Mouse (Mus musculus) embryonic facial prominence, embryonic 15.5 days (tissue): ENCODE results near the gene Vmp1. TPM values are rescaled to one million over a fixed set of nuclear protein-coding genes. Genes with fewer than 3 reads are reported as not detected.

ENCODE experiments used
- ATAC-seq: fragments of 200-750 bp; cut with Nextera tagmentation; 2 replicates; pipeline ENCODE4 v1.8.0; 2017; ENCODE audit warnings: low read depth, moderate TSS enrichment; ENCODE audit not compliant: insufficient number of reproducible peaks, low FRiP score, low TSS enrichment
- H3K27ac ChIP-seq: fragments of 300-500 bp; sonication (generic); replicated peaks from 2 replicates; pipeline ENCODE4 v1.5.1; 2015; ENCODE audit warnings: mild to moderate bottlenecking, inconsistent platforms
- H3K27me3 ChIP-seq: fragments of 300-500 bp; sonication (generic); 2 replicates; pipeline ENCODE4 v1.6.1; 2015; ENCODE audit warnings: inconsistent platforms
- H3K36me3 ChIP-seq: fragments of 300-500 bp; sonication (generic); 2 replicates; pipeline ENCODE4 v1.6.1; 2015; ENCODE audit warnings: mild to moderate bottlenecking, inconsistent platforms
- H3K4me1 ChIP-seq: fragments of 300-500 bp; sonication (generic); 2 replicates; pipeline ENCODE4 v1.6.1; 2015; ENCODE audit warnings: inconsistent platforms
- H3K4me2 ChIP-seq: fragments of 300-500 bp; sonication (generic); replicated peaks from 2 replicates; pipeline ENCODE4 v1.6.1; 2015; ENCODE audit warnings: mild to moderate bottlenecking, inconsistent platforms
- H3K4me3 ChIP-seq: fragments of 300-500 bp; sonication (generic); replicated peaks from 2 replicates; pipeline ENCODE4 v1.5.1; 2015; ENCODE audit warnings: mild to moderate bottlenecking, inconsistent platforms
- H3K9ac ChIP-seq: fragments of 300-500 bp; sonication (generic); 2 replicates; pipeline ENCODE4 v1.6.1; 2015; ENCODE audit warnings: inconsistent platforms
- H3K9me3 ChIP-seq: fragments of 300-500 bp; sonication (generic); replicated peaks from 2 replicates; pipeline ENCODE4 v1.6.1; 2016; ENCODE audit warnings: inconsistent platforms
- WGBS: fragments of 180-500 bp; shearing (Covaris S2); methylation state at CpG from one replicate; pipeline ENCODE4 v1.1.7; 2015; 5-methylcytosine and 5-hydroxymethylcytosine counted together
- polyA plus RNA-seq: library from polyadenylated mRNA; unstranded; fragments of >200 nt; fragmentation: Nextera tagmentation; extraction: Ambion mirVana; gene quantifications from 2 replicates; pipeline ENCODE4 v1.2.1, GENCODE M21; 2015

Gene Vmp1
- polyA plus RNA-seq, 1 experiment from 2014 or later: 82.8 TPM

- no peak for ATAC-seq
- no peak overlapping the region for H3K4me3 ChIP-seq
- no peak overlapping the region for H3K4me2 ChIP-seq
- peaks cover 17% of the 10 kb centered on the region for H3K4me1 ChIP-seq
- H3K9ac ChIP-seq: no peak overlapping the region
- no peaks in the 10 kb centered on the region for H3K27me3 ChIP-seq
- WGBS: 76% methylated on average over 4 of the region's 4 CpGs
- no peaks in the 10 kb centered on the region for H3K9me3 ChIP-seq
- no peak overlapping the region for H3K27ac ChIP-seq
- no peaks in the 10 kb centered on the region for H3K36me3 ChIP-seq
Observed at GRCm38 (mm10) chr11:86590066-86590465, 93.6 kb downstream of the Vmp1 start.

- no peaks in the 10 kb centered on the region for H3K36me3 ChIP-seq
- H3K9me3 ChIP-seq: no peaks in the 10 kb centered on the region
- no peak for ATAC-seq
- no peak overlapping the region for H3K27ac ChIP-seq
- WGBS: 88% methylated on average over 4 of the region's 4 CpGs
- no peak overlapping the region for H3K9ac ChIP-seq
- H3K4me2 ChIP-seq: no peak overlapping the region
- H3K27me3 ChIP-seq: no peaks in the 10 kb centered on the region
- no peak overlapping the region for H3K4me3 ChIP-seq
- H3K4me1 ChIP-seq: peaks cover 17% of the 10 kb centered on the region
Observed at GRCm38 (mm10) chr11:86588583-86589298, 94.9 kb downstream of the Vmp1 start.

GRCm38 (mm10) chr11:86587830-86588229, 95.8 kb downstream of the Vmp1 start:
- Histone ChIP-seq H3K27ac (peak overlapping the region; percentile 77), H3K4me2 (peak overlapping the region; percentile 47), H3K9me3 (no peaks in the 10 kb centered on the region), H3K27me3 (no peaks in the 10 kb centered on the region), H3K9ac (no peak overlapping the region), H3K36me3 (no peaks in the 10 kb centered on the region), H3K4me1 (peaks cover 17% of the 10 kb centered on the region), H3K4me3 (no peak overlapping the region)
- ATAC-seq: no peak
- 32% methylated on average over 7 of the region's 7 CpGs for WGBS

- H3K4me3 ChIP-seq: peak overlapping the region; percentile 37
- H3K36me3 ChIP-seq: no peaks in the 10 kb centered on the region
- peak overlapping the region; percentile 47 for H3K4me2 ChIP-seq
- no peaks in the 10 kb centered on the region for H3K27me3 ChIP-seq
- peaks cover 17% of the 10 kb centered on the region for H3K4me1 ChIP-seq
- ATAC-seq: peak; percentile 85
- H3K9ac ChIP-seq: 0 out of 2 replicates have a peak overlapping the region, but pooled peaks have one; percentile 5
- no peaks in the 10 kb centered on the region for H3K9me3 ChIP-seq
- WGBS: 5% methylated on average over 15 of the region's 15 CpGs
- peak overlapping the region; percentile 77 for H3K27ac ChIP-seq
Observed at GRCm38 (mm10) chr11:86586868-86587792, 96.5 kb downstream of the Vmp1 start.

- H3K4me3 ChIP-seq: peak overlapping the region; percentile 37
- no peaks in the 10 kb centered on the region for H3K27me3 ChIP-seq
- H3K9ac ChIP-seq: no peak overlapping the region
- H3K4me1 ChIP-seq: peaks cover 17% of the 10 kb centered on the region
- no peak for ATAC-seq
- WGBS: 19% methylated on average over 12 of the region's 12 CpGs
- no peaks in the 10 kb centered on the region for H3K36me3 ChIP-seq
- H3K9me3 ChIP-seq: no peaks in the 10 kb centered on the region
- H3K27ac ChIP-seq: peak overlapping the region; percentile 77
- H3K4me2 ChIP-seq: peak overlapping the region; percentile 47
Observed at GRCm38 (mm10) chr11:86586177-86586867, 97.3 kb downstream of the Vmp1 start.

GRCm38 (mm10) chr11:86585598-86585984, 98.0 kb downstream of the Vmp1 start:
- peak overlapping the region; percentile 21; the same call in 1 of the 2 replicates for H3K4me2 ChIP-seq
- H3K36me3 ChIP-seq: no peaks in the 10 kb centered on the region
- no peak for ATAC-seq
- H3K4me1 ChIP-seq: peaks cover 17% of the 10 kb centered on the region
- no peaks in the 10 kb centered on the region for H3K9me3 ChIP-seq
- H3K27ac ChIP-seq: peak overlapping the region; percentile 44; the same call in 1 of the 2 replicates
- no peaks in the 10 kb centered on the region for H3K27me3 ChIP-seq
- peak overlapping the region; percentile 37 for H3K4me3 ChIP-seq
- no peak overlapping the region for H3K9ac ChIP-seq
- WGBS: 39% methylated on average over 3 of the region's 3 CpGs

- WGBS: 69% methylated on average over 7 of the region's 7 CpGs
- Histone ChIP-seq H3K27ac (peak overlapping the region; percentile 44), H3K27me3 (no peaks in the 10 kb centered on the region), H3K4me3 (peak overlapping the region; percentile 37; the same call in 1 of the 2 replicates), H3K4me1 (peaks cover 17% of the 10 kb centered on the region), H3K9me3 (no peaks in the 10 kb centered on the region), H3K4me2 (peak overlapping the region; percentile 21; the same call in 1 of the 2 replicates), H3K9ac (no peak overlapping the region), H3K36me3 (no peaks in the 10 kb centered on the region)
- ATAC-seq: no peak
Observed at GRCm38 (mm10) chr11:86584898-86585597, 98.6 kb downstream of the Vmp1 start.

GRCm38 (mm10) chr11:86583990-86584897, 99.4 kb downstream of the Vmp1 start:
- Histone ChIP-seq H3K27me3 (no peaks in the 10 kb centered on the region), H3K27ac (no peak overlapping the region), H3K4me1 (peaks cover 23% of the 10 kb centered on the region), H3K9ac (no peak overlapping the region), H3K4me2 (no peak overlapping the region), H3K9me3 (no peaks in the 10 kb centered on the region), H3K36me3 (no peaks in the 10 kb centered on the region), H3K4me3 (no peak overlapping the region)
- no peak for ATAC-seq
- 86% methylated on average over 14 of the region's 14 CpGs for WGBS

- WGBS: 88% methylated on average over 3 of the region's 3 CpGs
- Histone ChIP-seq H3K9ac (no peak overlapping the region), H3K9me3 (no peaks in the 10 kb centered on the region), H3K4me2 (no peak overlapping the region), H3K27me3 (no peaks in the 10 kb centered on the region), H3K36me3 (no peaks in the 10 kb centered on the region), H3K4me3 (no peak overlapping the region), H3K27ac (no peak overlapping the region), H3K4me1 (peaks cover 31% of the 10 kb centered on the region)
- ATAC-seq: no peak
Observed at GRCm38 (mm10) chr11:86583313-86583825, 100.3 kb downstream of the Vmp1 start.
